Mouse (Mus musculus): ENCODE data around the gene Adam19. TPM values are rescaled to one million over a fixed set of nuclear protein-coding genes. Genes with fewer than 3 reads are reported as not detected.

The Adam19 gene
- polyA plus RNA-seq, 1 experiment from 2014 or later, result 4.0 TPM

DNA sequence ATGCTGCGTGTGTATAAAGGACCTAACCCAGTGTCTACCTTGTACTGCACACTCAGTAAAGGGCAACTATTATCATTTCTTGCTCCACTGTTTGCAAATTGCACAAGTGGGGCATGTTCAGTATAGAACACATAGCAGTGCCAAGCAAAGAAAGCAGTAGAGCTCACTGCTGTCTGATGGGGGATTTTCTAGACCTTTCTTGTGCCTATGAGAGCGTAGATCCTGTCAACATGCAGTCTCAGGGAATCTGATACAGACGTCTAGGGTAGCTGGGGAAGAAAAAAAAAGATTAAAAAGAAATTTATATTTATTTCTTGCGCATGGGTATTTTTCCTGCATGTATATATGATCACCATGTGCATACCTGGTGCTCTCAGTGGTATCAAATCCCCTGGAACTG is 14.4 kb downstream of the Adam19 start:
- no peak overlapping the region for H3K9ac ChIP-seq (ENCODE audit: low read depth, low read length)
- no peaks in the 10 kb centered on the region for H3K27me3 ChIP-seq (replicated peaks; ENCODE audit: control insufficient read depth, insufficient read depth, low read length)
- no peak overlapping the region for H3K27ac ChIP-seq (ENCODE audit: low read depth, low read length)
- 0 out of 2 replicates have a peak, but pooled peaks cover 5% of the 10 kb centered on the region for H3K4me1 ChIP-seq (replicated peaks; ENCODE audit: control insufficient read depth, insufficient read depth, low read length)
- no peaks in the 10 kb centered on the region for H3K9me3 ChIP-seq (ENCODE audit: control insufficient read depth)
- no peak overlapping the region for H3K4me3 ChIP-seq (ENCODE audit: low read depth, low read length)
- no peak for ATAC-seq
- no peak overlapping the region for H3K4me2 ChIP-seq (replicated peaks; ENCODE audit: low read depth)
- WGBS, result 82% methylated on average over 4 of the region's 4 CpGs
- no peak for TF ChIP-seq CTCF (IDR thresholded peaks at IDR 0.05; ENCODE audit: low read depth)
- no peaks in the 10 kb centered on the region for H3K36me3 ChIP-seq (ENCODE audit: control insufficient read depth, insufficient read depth)

DNA sequence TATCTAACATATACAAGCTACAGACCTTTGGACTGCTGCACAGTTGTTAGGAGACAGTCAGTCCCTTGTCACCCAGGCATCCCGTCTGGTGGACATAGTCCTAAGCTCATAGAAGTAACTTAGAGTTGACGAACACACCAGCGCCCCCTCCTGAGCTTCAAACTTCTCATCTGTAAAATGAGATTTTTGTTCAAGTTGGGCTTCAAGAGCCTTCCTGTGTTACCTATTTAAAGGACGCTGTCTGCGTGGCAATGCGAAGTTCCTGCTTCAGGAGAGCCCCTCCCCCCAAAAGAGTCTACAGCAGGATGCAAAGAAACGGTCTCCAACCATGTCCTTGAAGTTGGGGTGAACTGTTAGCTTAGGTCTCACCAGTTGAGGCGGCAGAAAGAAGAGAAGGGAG is 15.0 kb downstream of the Adam19 start:
- Histone ChIP-seq H3K9me3 (ENCODE audit: control insufficient read depth) (no peaks in the 10 kb centered on the region), H3K9ac (ENCODE audit: low read depth, low read length) (no peak overlapping the region), H3K27ac (ENCODE audit: low read depth, low read length) (no peak overlapping the region), H3K36me3 (ENCODE audit: control insufficient read depth, insufficient read depth) (0 out of 2 replicates have a peak, but pooled peaks cover 5% of the 10 kb centered on the region), H3K4me3 (ENCODE audit: low read depth, low read length) (no peak overlapping the region), H3K4me1 (replicated peaks; ENCODE audit: control insufficient read depth, insufficient read depth, low read length) (0 out of 2 replicates have a peak, but pooled peaks cover 5% of the 10 kb centered on the region), H3K27me3 (replicated peaks; ENCODE audit: control insufficient read depth, insufficient read depth, low read length) (no peaks in the 10 kb centered on the region), H3K4me2 (replicated peaks; ENCODE audit: low read depth) (no peak overlapping the region)
- 75% methylated on average over 8 of the region's 8 CpGs for WGBS
- ATAC-seq, result no peak
- peak; percentile 37 for TF ChIP-seq CTCF (IDR thresholded peaks at IDR 0.05; ENCODE audit: low read depth)

DNA sequence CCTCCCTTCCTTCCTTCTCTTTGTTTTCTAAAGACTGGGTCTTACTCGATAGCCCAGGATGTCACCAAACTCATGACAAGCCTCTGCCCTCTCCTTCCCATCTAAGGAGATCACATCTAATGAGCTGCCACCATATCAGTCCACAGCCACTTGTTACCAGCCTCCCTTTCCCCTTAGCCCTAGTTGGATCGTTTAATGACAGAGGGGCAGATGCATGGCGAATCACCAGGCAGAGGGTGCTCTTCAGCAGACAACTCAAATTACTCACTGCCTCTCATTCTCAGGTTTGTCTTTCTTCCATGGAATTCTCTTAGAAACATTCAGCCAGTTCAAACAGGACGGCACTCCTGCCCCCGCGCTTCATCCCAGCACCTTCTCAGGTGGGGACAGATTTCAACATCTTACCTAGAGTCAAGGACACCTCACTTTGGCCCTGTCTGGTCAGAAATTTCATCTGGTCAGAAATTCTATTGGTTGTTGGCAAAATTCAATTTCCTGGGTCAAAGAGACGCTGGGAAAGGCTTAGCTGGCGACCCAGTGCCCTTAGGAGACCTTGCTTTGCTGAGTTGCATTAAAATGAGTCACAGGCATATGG is 16.8 kb downstream of the Adam19 start:
- Histone ChIP-seq H3K9me3 (ENCODE audit: control insufficient read depth) (no peaks in the 10 kb centered on the region), H3K4me1 (replicated peaks; ENCODE audit: control insufficient read depth, insufficient read depth, low read length) (0 out of 2 replicates have a peak, but pooled peaks cover 5% of the 10 kb centered on the region), H3K36me3 (ENCODE audit: control insufficient read depth, insufficient read depth) (0 out of 2 replicates have a peak, but pooled peaks cover 8% of the 10 kb centered on the region), H3K9ac (ENCODE audit: low read depth, low read length) (no peak overlapping the region), H3K4me2 (replicated peaks; ENCODE audit: low read depth) (no peak overlapping the region), H3K27me3 (replicated peaks; ENCODE audit: control insufficient read depth, insufficient read depth, low read length) (no peaks in the 10 kb centered on the region), H3K27ac (ENCODE audit: low read depth, low read length) (no peak overlapping the region), H3K4me3 (ENCODE audit: low read depth, low read length) (no peak overlapping the region)
- no peak for ATAC-seq
- TF ChIP-seq CTCF (IDR thresholded peaks at IDR 0.05; ENCODE audit: low read depth), result no peak
- WGBS, result 66% methylated on average over 8 of the region's 8 CpGs

DNA sequence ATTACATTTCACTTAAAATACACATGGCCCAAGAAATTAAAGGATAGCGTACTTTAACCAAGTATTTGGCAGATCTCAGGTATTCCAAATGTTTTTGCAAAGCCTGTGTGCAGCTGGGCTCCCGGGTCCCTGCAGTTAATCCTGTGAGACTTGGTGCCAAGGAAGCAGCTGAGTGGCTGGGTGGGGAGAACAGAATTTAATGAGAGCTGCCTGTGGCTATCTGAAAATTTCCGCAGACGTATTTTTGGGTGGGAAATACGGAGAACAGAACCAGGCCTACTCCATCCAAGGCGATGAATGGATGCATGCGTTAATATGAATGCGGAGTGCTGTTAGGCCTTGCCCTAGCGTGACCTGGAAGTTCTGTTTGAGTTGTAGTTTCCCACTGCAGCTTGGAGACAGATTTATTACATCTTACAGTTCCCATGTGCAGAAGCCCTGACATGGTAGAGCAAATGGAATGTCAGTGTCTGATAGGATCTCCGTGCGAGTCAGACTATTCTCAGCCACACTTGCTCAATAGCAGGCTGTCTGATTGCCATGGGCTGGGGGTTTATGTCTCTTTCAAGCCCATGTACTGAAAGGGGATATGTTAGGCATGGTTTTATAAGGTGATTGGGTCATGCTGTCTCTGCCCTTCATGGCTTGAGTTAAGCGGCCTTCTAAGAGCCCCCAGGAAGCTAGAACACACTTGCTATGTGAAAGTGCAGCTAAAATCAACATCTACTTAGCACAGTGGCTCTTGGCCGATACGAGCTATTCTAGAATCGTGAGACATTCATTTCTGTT is 17.5 kb downstream of the Adam19 start:
- no peak overlapping the region for H3K9ac ChIP-seq (ENCODE audit: low read depth, low read length)
- no peak overlapping the region for H3K27ac ChIP-seq (ENCODE audit: low read depth, low read length)
- no peak overlapping the region for H3K4me3 ChIP-seq (ENCODE audit: low read depth, low read length)
- H3K27me3 ChIP-seq (replicated peaks; ENCODE audit: control insufficient read depth, insufficient read depth, low read length), result no peaks in the 10 kb centered on the region
- H3K9me3 ChIP-seq (ENCODE audit: control insufficient read depth), result no peaks in the 10 kb centered on the region
- no peak for TF ChIP-seq CTCF (IDR thresholded peaks at IDR 0.05; ENCODE audit: low read depth)
- H3K4me2 ChIP-seq (replicated peaks; ENCODE audit: low read depth), result no peak overlapping the region
- H3K4me1 ChIP-seq (replicated peaks; ENCODE audit: control insufficient read depth, insufficient read depth, low read length), result 0 out of 2 replicates have a peak, but pooled peaks cover 5% of the 10 kb centered on the region
- 55% methylated on average over 15 of the region's 15 CpGs for WGBS
- ATAC-seq, result no peak
- 0 out of 2 replicates have a peak, but pooled peaks cover 8% of the 10 kb centered on the region for H3K36me3 ChIP-seq (ENCODE audit: control insufficient read depth, insufficient read depth)

DNA sequence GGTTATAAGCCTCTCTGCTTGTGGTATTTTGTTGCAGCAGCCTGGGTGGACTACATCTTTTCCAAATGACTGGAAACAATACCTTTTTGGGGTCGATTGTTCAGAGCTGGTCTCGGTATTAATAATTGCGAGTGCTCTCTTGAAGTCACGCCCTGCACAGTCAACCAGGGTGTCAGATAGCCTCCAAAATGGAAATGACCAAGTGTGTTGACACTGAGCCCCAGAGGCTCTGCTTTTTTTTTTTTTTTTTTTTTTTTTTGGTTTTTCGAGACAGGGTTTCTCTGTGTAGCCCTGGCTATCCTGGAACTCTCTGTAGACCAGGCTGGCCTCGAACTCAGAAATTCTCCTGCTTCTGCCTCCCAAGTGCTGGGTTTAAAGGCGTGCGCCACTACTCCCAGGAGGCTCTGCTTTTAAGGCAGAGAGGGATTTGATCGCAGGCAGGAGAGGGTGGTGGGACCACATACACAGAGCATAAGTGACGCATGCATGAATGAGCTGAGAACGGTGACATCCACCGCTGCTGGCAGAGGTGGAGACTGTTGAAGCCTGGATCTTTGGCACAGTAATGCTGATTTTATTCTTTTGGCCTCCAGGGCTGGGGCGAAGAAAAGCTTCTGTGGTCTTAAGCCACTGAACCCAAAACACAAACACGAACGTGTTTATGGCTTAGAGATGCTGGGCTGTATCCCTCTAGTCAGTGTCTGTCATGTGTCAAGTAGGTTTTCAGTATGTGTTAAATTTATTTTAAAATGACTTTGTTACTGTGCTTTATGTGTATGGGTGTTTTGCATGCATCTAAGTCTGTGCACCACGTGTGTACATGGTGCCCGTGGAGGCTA is 18.3 kb downstream of the Adam19 start:
- no peak overlapping the region for H3K27ac ChIP-seq (ENCODE audit: low read depth, low read length)
- H3K27me3 ChIP-seq (replicated peaks; ENCODE audit: control insufficient read depth, insufficient read depth, low read length), result no peaks in the 10 kb centered on the region
- H3K9me3 ChIP-seq (ENCODE audit: control insufficient read depth), result no peaks in the 10 kb centered on the region
- 88% methylated on average over 17 of the region's 17 CpGs for WGBS
- 0 out of 2 replicates have a peak, but pooled peaks cover 5% of the 10 kb centered on the region for H3K4me1 ChIP-seq (replicated peaks; ENCODE audit: control insufficient read depth, insufficient read depth, low read length)
- no peak for TF ChIP-seq CTCF (IDR thresholded peaks at IDR 0.05; ENCODE audit: low read depth)
- no peak overlapping the region for H3K9ac ChIP-seq (ENCODE audit: low read depth, low read length)
- ATAC-seq, result no peak
- no peak overlapping the region for H3K4me2 ChIP-seq (replicated peaks; ENCODE audit: low read depth)
- H3K4me3 ChIP-seq (ENCODE audit: low read depth, low read length), result no peak overlapping the region
- H3K36me3 ChIP-seq (ENCODE audit: control insufficient read depth, insufficient read depth), result 0 out of 2 replicates have a peak, but pooled peaks cover 8% of the 10 kb centered on the region

DNA sequence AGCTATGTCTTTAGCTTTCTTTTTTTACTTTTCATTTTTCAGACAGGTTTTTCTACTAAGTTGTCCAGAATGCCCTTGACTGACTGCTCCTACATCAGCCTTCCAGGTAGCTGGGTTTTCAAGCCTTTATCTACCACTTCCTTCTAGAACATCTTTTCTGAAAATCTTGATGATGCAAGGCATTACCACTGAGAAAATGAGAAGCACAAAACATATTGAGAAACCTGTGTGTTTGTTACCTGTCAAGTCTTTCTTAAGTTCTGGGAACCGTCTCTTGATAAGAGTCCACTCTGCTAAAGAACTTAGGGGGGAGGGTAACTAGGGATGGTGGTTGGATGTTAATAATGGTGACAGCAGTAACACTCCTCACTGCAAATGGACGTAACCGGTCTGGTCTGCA is 19.7 kb downstream of the Adam19 start:
- Histone ChIP-seq H3K9me3 (ENCODE audit: control insufficient read depth) (no peaks in the 10 kb centered on the region), H3K27ac (ENCODE audit: low read depth, low read length) (no peak overlapping the region), H3K4me2 (replicated peaks; ENCODE audit: low read depth) (no peak overlapping the region), H3K9ac (ENCODE audit: low read depth, low read length) (no peak overlapping the region), H3K4me1 (replicated peaks; ENCODE audit: control insufficient read depth, insufficient read depth, low read length) (0 out of 2 replicates have a peak, but pooled peaks cover 5% of the 10 kb centered on the region), H3K36me3 (ENCODE audit: control insufficient read depth, insufficient read depth) (0 out of 2 replicates have a peak, but pooled peaks cover 8% of the 10 kb centered on the region), H3K4me3 (ENCODE audit: low read depth, low read length) (no peak overlapping the region), H3K27me3 (replicated peaks; ENCODE audit: control insufficient read depth, insufficient read depth, low read length) (no peaks in the 10 kb centered on the region)
- ATAC-seq, result no peak
- TF ChIP-seq CTCF (IDR thresholded peaks at IDR 0.05; ENCODE audit: low read depth), result no peak
- WGBS, result 52% methylated on average over 3 of the region's 3 CpGs
